In genomic region chr5:68093085-68093484, GRCm38 (mm10) we compare ENCODE assay signal across 28 mouse cellular contexts.
DNase-seq lines count a peak whose midpoint lies in the region; ATAC-seq and TF ChIP-seq lines count a peak whose summit lies in the region.
"Had no signal": no experiment of that assay in that cellular context is flagged by ENCODE, and none has a peak within 500 bp of the region (broad histone marks: within the 10 kb centered on the region; RNA-seq: fewer than 3 reads in every experiment).

No protein-coding gene starts in this region.

- TF ChIP-seq CTCF in hindbrain, postnatal 0 days (IDR thresholded peaks at IDR 0.05; ENCODE audit: low read depth) = no peak
- no peak for TF ChIP-seq CTCF in midbrain, postnatal 0 days (IDR thresholded peaks at IDR 0.05)

- no peak for DNase-seq in hindbrain, embryonic 10.5 days (ENCODE audit: low spot score)
- DNase-seq in hindbrain, postnatal 0 days (ENCODE audit: low spot score) = no peak
- no peak for DNase-seq in midbrain, embryonic 11.5 days (ENCODE audit: low spot score, missing footprints)
- no peak for DNase-seq in midbrain, postnatal 0 days (ENCODE audit: low spot score)
- DNase-seq in T-cell, adult 2 months (ENCODE audit: low spot score) = no peak
- DNase-seq: adrenal gland, adult 2 months; adrenal gland, postnatal 10 days; adrenal gland, postnatal 25 days; B cell, adult 2 months; cerebellum, adult 11 months; cerebellum, adult 18-20 months; cerebellum, adult 8-10 months; cerebellum, adult 9-11 months; cerebellum, postnatal 14 days; cerebellum, postnatal 36 days; embryo, embryonic 11 days had no signal

- no peak overlapping the region for H3K9ac ChIP-seq in hindbrain, postnatal 0 days (replicated peaks; ENCODE audit: low read length)
- no peak overlapping the region for H3K9ac ChIP-seq in midbrain, embryonic 11.5 days (ENCODE audit: low read length)
- no peak overlapping the region for H3K9ac ChIP-seq in midbrain, postnatal 0 days (replicated peaks; ENCODE audit: low read length, poor library complexity, severe bottlenecking)
- H3K9ac ChIP-seq in midbrain, embryonic 13.5 days (replicated peaks) = no peak overlapping the region
- H3K9ac ChIP-seq: embryonic facial prominence, embryonic 13.5 days; embryonic facial prominence, embryonic 15.5 days; forebrain, embryonic 12.5 days had no signal

- no peaks in the 10 kb centered on the region for H3K36me3 ChIP-seq in hindbrain, embryonic 10.5 days
- H3K36me3 ChIP-seq in hindbrain, postnatal 0 days (ENCODE audit: insufficient read depth, low read length) = no peaks in the 10 kb centered on the region
- no peaks in the 10 kb centered on the region for H3K36me3 ChIP-seq in midbrain, embryonic 11.5 days (ENCODE audit: control insufficient read depth, insufficient read depth, low read length)
- no peaks in the 10 kb centered on the region for H3K36me3 ChIP-seq in midbrain, postnatal 0 days (ENCODE audit: insufficient read depth, low read length)
- H3K36me3 ChIP-seq in midbrain, embryonic 13.5 days = no peaks in the 10 kb centered on the region
- H3K36me3 ChIP-seq: embryonic facial prominence, embryonic 13.5 days; embryonic facial prominence, embryonic 15.5 days; forebrain, embryonic 10.5 days; forebrain, embryonic 12.5 days; G1E had no signal

- H3K4me1 ChIP-seq in hindbrain, embryonic 10.5 days (replicated peaks) = no peaks in the 10 kb centered on the region; the same call in 1 of the 2 replicates
- H3K4me1 ChIP-seq in hindbrain, postnatal 0 days (ENCODE audit: insufficient read depth, low read length) = peaks cover 5% of the 10 kb centered on the region; the same call in 1 of the 2 replicates
- no peaks in the 10 kb centered on the region; the same call in 1 of the 2 replicates for H3K4me1 ChIP-seq in midbrain, embryonic 11.5 days (ENCODE audit: control insufficient read depth, insufficient read depth, low read length)
- no peaks in the 10 kb centered on the region for H3K4me1 ChIP-seq in midbrain, postnatal 0 days (ENCODE audit: insufficient read depth, low read length)
- H3K4me1 ChIP-seq in midbrain, embryonic 13.5 days (replicated peaks) = 0 out of 2 replicates have a peak, but pooled peaks cover 2% of the 10 kb centered on the region
- H3K4me1 ChIP-seq: embryonic facial prominence, embryonic 13.5 days; embryonic facial prominence, embryonic 15.5 days; forebrain, embryonic 10.5 days had no signal

- ATAC-seq in hindbrain, postnatal 0 days = no peak
- 0 out of 2 replicates have a peak, but pooled peaks have one; percentile 60 for ATAC-seq in midbrain, embryonic 11.5 days (ENCODE audit: low FRiP score)
- no peak for ATAC-seq in midbrain, postnatal 0 days (ENCODE audit: low FRiP score)
- peak; percentile 60; the same call in 1 of the 2 replicates for ATAC-seq in midbrain, embryonic 13.5 days
- ATAC-seq: CD4-positive, CD25-positive, alpha-beta regulatory T cell, adult 4 months; forebrain, embryonic 14.5 days; forebrain, embryonic 16.5 days; Patski had no signal

- peak overlapping the region; percentile 50; the same call in 1 of the 2 replicates for H3K27ac ChIP-seq in hindbrain, embryonic 10.5 days
- no peak overlapping the region for H3K27ac ChIP-seq in hindbrain, postnatal 0 days
- H3K27ac ChIP-seq in midbrain, embryonic 11.5 days (ENCODE audit: low read depth, low read length) = no peak overlapping the region; the same call in 1 of the 2 replicates
- no peak overlapping the region for H3K27ac ChIP-seq in midbrain, postnatal 0 days (ENCODE audit: low read depth, low read length)
- H3K27ac ChIP-seq in midbrain, embryonic 13.5 days = 0 out of 2 replicates have a peak overlapping the region, but pooled peaks have one; percentile 46
- H3K27ac ChIP-seq: embryonic facial prominence, embryonic 13.5 days; embryonic facial prominence, embryonic 15.5 days; forebrain, embryonic 10.5 days; forebrain, embryonic 12.5 days had no signal

- H3K4me2 ChIP-seq in hindbrain, postnatal 0 days (ENCODE audit: low read depth, low read length) = no peak overlapping the region
- H3K4me2 ChIP-seq in midbrain, embryonic 11.5 days = no peak overlapping the region
- H3K4me2 ChIP-seq in midbrain, postnatal 0 days (ENCODE audit: low read depth, low read length, poor library complexity, severe bottlenecking) = no peak overlapping the region
- H3K4me2 ChIP-seq in midbrain, embryonic 13.5 days (replicated peaks) = no peak overlapping the region
- H3K4me2 ChIP-seq: embryonic facial prominence, embryonic 13.5 days; embryonic facial prominence, embryonic 15.5 days; forebrain, embryonic 12.5 days had no signal

- no peaks in the 10 kb centered on the region for H3K9me3 ChIP-seq in hindbrain, embryonic 10.5 days
- H3K9me3 ChIP-seq in hindbrain, postnatal 0 days (ENCODE audit: low read length) = no peaks in the 10 kb centered on the region
- H3K9me3 ChIP-seq in midbrain, embryonic 11.5 days (ENCODE audit: control insufficient read depth, low read length) = no peaks in the 10 kb centered on the region
- no peaks in the 10 kb centered on the region for H3K9me3 ChIP-seq in midbrain, postnatal 0 days (ENCODE audit: low read length)
- H3K9me3 ChIP-seq in midbrain, embryonic 13.5 days = no peaks in the 10 kb centered on the region
- H3K9me3 ChIP-seq: embryonic facial prominence, embryonic 13.5 days; embryonic facial prominence, embryonic 15.5 days; forebrain, embryonic 10.5 days; forebrain, embryonic 12.5 days; G1E had no signal

- 69% methylated on average over 2 of the region's 2 CpGs for WGBS in hindbrain, embryonic 10.5 days
- 55% methylated on average over 2 of the region's 2 CpGs for WGBS in hindbrain, postnatal 0 days
- WGBS in midbrain, embryonic 11.5 days = 67% methylated on average over 2 of the region's 2 CpGs
- 48% methylated on average over 2 of the region's 2 CpGs for WGBS in midbrain, postnatal 0 days
- WGBS in midbrain, embryonic 13.5 days = 44% methylated on average over 2 of the region's 2 CpGs

- H3K4me3 ChIP-seq in hindbrain, embryonic 10.5 days = no peak overlapping the region
- no peak overlapping the region for H3K4me3 ChIP-seq in hindbrain, postnatal 0 days (ENCODE audit: low read length)
- H3K4me3 ChIP-seq in midbrain, embryonic 11.5 days (ENCODE audit: low read depth, low read length) = no peak overlapping the region
- H3K4me3 ChIP-seq in midbrain, postnatal 0 days (ENCODE audit: low read depth, low read length) = no peak overlapping the region
- H3K4me3 ChIP-seq in midbrain, embryonic 13.5 days (replicated peaks) = no peak overlapping the region
- H3K4me3 ChIP-seq: embryonic facial prominence, embryonic 13.5 days; embryonic facial prominence, embryonic 15.5 days; erythroblast, embryonic 14.5 days; forebrain, embryonic 10.5 days; forebrain, embryonic 12.5 days had no signal

- no peaks in the 10 kb centered on the region for H3K27me3 ChIP-seq in hindbrain, embryonic 10.5 days (ENCODE audit: insufficient read depth, poor library complexity, severe bottlenecking)
- H3K27me3 ChIP-seq in hindbrain, postnatal 0 days (ENCODE audit: insufficient read depth, low read length) = no peaks in the 10 kb centered on the region
- H3K27me3 ChIP-seq in midbrain, embryonic 11.5 days (ENCODE audit: control insufficient read depth, insufficient read depth, low read length) = no peaks in the 10 kb centered on the region
- H3K27me3 ChIP-seq in midbrain, postnatal 0 days (ENCODE audit: insufficient read depth, low read length) = no peaks in the 10 kb centered on the region
- H3K27me3 ChIP-seq in midbrain, embryonic 13.5 days = no peaks in the 10 kb centered on the region
- H3K27me3 ChIP-seq: CH12.LX; embryonic facial prominence, embryonic 13.5 days; embryonic facial prominence, embryonic 15.5 days; forebrain, embryonic 12.5 days; Patski had no signal

Comparison
In these comparisons a context has a peak if more than half of its experiments do, and no peak if none do; other contexts are left out.
1. H3K27ac ChIP-seq: peak in hindbrain, embryonic 10.5 days (single experiment) and midbrain, embryonic 13.5 days (single experiment); none in hindbrain, postnatal 0 days (single experiment), midbrain, embryonic 11.5 days (single experiment) and midbrain, postnatal 0 days (single experiment).
2. ATAC-seq: peak in midbrain, embryonic 11.5 days (single experiment) and midbrain, embryonic 13.5 days (single experiment); none in hindbrain, postnatal 0 days (single experiment) and midbrain, postnatal 0 days (single experiment).